Mouse (Mus musculus): ENCODE results near the gene Rhbg. TPM values are rescaled to one million over a fixed set of nuclear protein-coding genes. Genes with fewer than 3 reads are reported as not detected.

The Rhbg gene
- polyA plus RNA-seq, 1 experiment from 2014 or later: 3.9 TPM

GRCm38 (mm10) chr3:88244071-88244470 is 10.4 kb downstream of the Rhbg start:
- H3K36me3 ChIP-seq (ENCODE audit: insufficient read depth, low read length): no peaks in the 10 kb centered on the region
- no peak overlapping the region for H3K27ac ChIP-seq (ENCODE audit: low read length)
- no peak for ATAC-seq
- DNase-seq (ENCODE audit: low spot score): peak; percentile 60
- H3K4me1 ChIP-seq (ENCODE audit: insufficient read depth, low read depth, low read length): 0 out of 2 replicates have a peak, but pooled peaks cover 2% of the 10 kb centered on the region
- WGBS: 0% methylated on average over 2 of the region's 2 CpGs
- no peak overlapping the region for H3K4me3 ChIP-seq (ENCODE audit: low read depth, low read length)
- H3K4me2 ChIP-seq (replicated peaks; ENCODE audit: low read depth, low read length): no peak overlapping the region
- peaks cover 46% of the 10 kb centered on the region for H3K27me3 ChIP-seq (replicated peaks; ENCODE audit: insufficient read depth, low read length)
- no peaks in the 10 kb centered on the region for H3K9me3 ChIP-seq (ENCODE audit: low read length)
- no peak overlapping the region for H3K9ac ChIP-seq (replicated peaks; ENCODE audit: low read depth)
- TF ChIP-seq EP300 (IDR thresholded peaks at IDR 0.05): no peak
- peak; percentile 78 for TF ChIP-seq CTCF (IDR thresholded peaks at IDR 0.05)

GRCm38 (mm10) chr3:88242531-88242930 is 12.0 kb downstream of the Rhbg start:
- TF ChIP-seq CTCF (IDR thresholded peaks at IDR 0.05) (peak; percentile 92), EP300 (IDR thresholded peaks at IDR 0.05) (no peak)
- H3K36me3 ChIP-seq (ENCODE audit: insufficient read depth, low read length): no peaks in the 10 kb centered on the region
- no peak overlapping the region for H3K4me3 ChIP-seq (ENCODE audit: low read depth, low read length)
- DNase-seq (ENCODE audit: low spot score): peak; percentile 74
- H3K9ac ChIP-seq (replicated peaks; ENCODE audit: low read depth): no peak overlapping the region
- peak; percentile 65 for ATAC-seq
- peaks cover 52% of the 10 kb centered on the region for H3K27me3 ChIP-seq (replicated peaks; ENCODE audit: insufficient read depth, low read length)
- H3K4me1 ChIP-seq (ENCODE audit: insufficient read depth, low read depth, low read length): 0 out of 2 replicates have a peak, but pooled peaks cover 2% of the 10 kb centered on the region
- H3K4me2 ChIP-seq (replicated peaks; ENCODE audit: low read depth, low read length): no peak overlapping the region
- no peaks in the 10 kb centered on the region for H3K9me3 ChIP-seq (ENCODE audit: low read length)
- no peak overlapping the region for H3K27ac ChIP-seq (ENCODE audit: low read length)
- WGBS: 2% methylated on average over 13 of the region's 13 CpGs

GRCm38 (mm10) chr3:88241045-88241786 is 13.3 kb downstream of the Rhbg start:
- Histone ChIP-seq H3K27ac (ENCODE audit: low read length) (no peak overlapping the region), H3K4me1 (ENCODE audit: insufficient read depth, low read depth, low read length) (0 out of 2 replicates have a peak, but pooled peaks cover 2% of the 10 kb centered on the region), H3K36me3 (ENCODE audit: insufficient read depth, low read length) (no peaks in the 10 kb centered on the region), H3K9ac (replicated peaks; ENCODE audit: low read depth) (no peak overlapping the region), H3K4me3 (ENCODE audit: low read depth, low read length) (peak overlapping the region; percentile 2; the same call in 1 of the 2 replicates), H3K27me3 (replicated peaks; ENCODE audit: insufficient read depth, low read length) (peaks cover 52% of the 10 kb centered on the region), H3K4me2 (replicated peaks; ENCODE audit: low read depth, low read length) (no peak overlapping the region), H3K9me3 (ENCODE audit: low read length) (no peaks in the 10 kb centered on the region)
- ATAC-seq: no peak
- TF ChIP-seq CTCF (IDR thresholded peaks at IDR 0.05) (no peak), EP300 (IDR thresholded peaks at IDR 0.05) (no peak)
- DNase-seq (ENCODE audit: low spot score): no peak
- WGBS: 4% methylated on average over 46 of the region's 48 CpGs

GRCm38 (mm10) chr3:88239446-88239845 is 15.1 kb downstream of the Rhbg start:
- 50% methylated on average over 4 of the region's 4 CpGs for WGBS
- Histone ChIP-seq H3K9me3 (ENCODE audit: low read length) (no peaks in the 10 kb centered on the region), H3K9ac (replicated peaks; ENCODE audit: low read depth) (no peak overlapping the region), H3K4me3 (ENCODE audit: low read depth, low read length) (no peak overlapping the region), H3K4me1 (ENCODE audit: insufficient read depth, low read depth, low read length) (0 out of 2 replicates have a peak, but pooled peaks cover 2% of the 10 kb centered on the region), H3K36me3 (ENCODE audit: insufficient read depth, low read length) (no peaks in the 10 kb centered on the region), H3K4me2 (replicated peaks; ENCODE audit: low read depth, low read length) (no peak overlapping the region), H3K27me3 (replicated peaks; ENCODE audit: insufficient read depth, low read length) (peaks cover 44% of the 10 kb centered on the region), H3K27ac (ENCODE audit: low read length) (no peak overlapping the region)
- ATAC-seq (no peak), DNase-seq (ENCODE audit: low spot score) (no peak)
- no peak for TF ChIP-seq EP300 (IDR thresholded peaks at IDR 0.05)

- no peak overlapping the region for H3K9ac ChIP-seq (replicated peaks; ENCODE audit: low read depth)
- no peak for TF ChIP-seq CTCF (IDR thresholded peaks at IDR 0.05)
- no peaks in the 10 kb centered on the region for H3K36me3 ChIP-seq (ENCODE audit: insufficient read depth, low read length)
- no peaks in the 10 kb centered on the region for H3K9me3 ChIP-seq (ENCODE audit: low read length)
- no peak overlapping the region for H3K4me3 ChIP-seq (ENCODE audit: low read depth, low read length)
- H3K27me3 ChIP-seq (replicated peaks; ENCODE audit: insufficient read depth, low read length): peaks cover 44% of the 10 kb centered on the region
- 0 out of 2 replicates have a peak, but pooled peaks cover 2% of the 10 kb centered on the region for H3K4me1 ChIP-seq (ENCODE audit: insufficient read depth, low read depth, low read length)
- no peak overlapping the region for H3K4me2 ChIP-seq (replicated peaks; ENCODE audit: low read depth, low read length)
- no peak overlapping the region for H3K27ac ChIP-seq (ENCODE audit: low read length)
- WGBS: 36% methylated on average over 8 of the region's 8 CpGs
- ATAC-seq (no peak), DNase-seq (ENCODE audit: low spot score) (no peak)
Observed at GRCm38 (mm10) chr3:88238866-88239391, 15.6 kb downstream of the Rhbg start.

- H3K27me3 ChIP-seq (replicated peaks; ENCODE audit: insufficient read depth, low read length): peaks cover 40% of the 10 kb centered on the region
- DNase-seq (ENCODE audit: low spot score): peak; percentile 21
- no peak overlapping the region for H3K4me3 ChIP-seq (ENCODE audit: low read depth, low read length)
- H3K9ac ChIP-seq (replicated peaks; ENCODE audit: low read depth): no peak overlapping the region
- 8% methylated on average over 10 of the region's 10 CpGs for WGBS
- no peak overlapping the region for H3K4me2 ChIP-seq (replicated peaks; ENCODE audit: low read depth, low read length)
- H3K4me1 ChIP-seq (ENCODE audit: insufficient read depth, low read depth, low read length): 0 out of 2 replicates have a peak, but pooled peaks cover 2% of the 10 kb centered on the region
- TF ChIP-seq CTCF (IDR thresholded peaks at IDR 0.05) (peak; percentile 67), EP300 (IDR thresholded peaks at IDR 0.05) (no peak)
- H3K36me3 ChIP-seq (ENCODE audit: insufficient read depth, low read length): no peaks in the 10 kb centered on the region
- peak; percentile 57 for ATAC-seq
- no peak overlapping the region for H3K27ac ChIP-seq (ENCODE audit: low read length)
- H3K9me3 ChIP-seq (ENCODE audit: low read length): no peaks in the 10 kb centered on the region
Observed at GRCm38 (mm10) chr3:88237556-88238194, 16.8 kb downstream of the Rhbg start.

Measured in lung, postnatal 0 days (tissue).